22 mouse cellular contexts compared by ENCODE assay signal in genomic region chr6:45290154-45290553, GRCm38 (mm10).
DNase-seq lines count a peak whose midpoint lies in the region; ATAC-seq lines count a peak whose summit lies in the region.
"Had no signal": no experiment of that assay in that cellular context is flagged by ENCODE, and none has a peak within 500 bp of the region (broad histone marks: within the 10 kb centered on the region; RNA-seq: fewer than 3 reads in every experiment).

No protein-coding gene starts in this region.

- peaks cover 8% of the 10 kb centered on the region; the same call in 1 of the 2 replicates for H3K4me1 ChIP-seq in limb, embryonic 13.5 days
- H3K4me1 ChIP-seq in limb, embryonic 10.5 days: no peaks in the 10 kb centered on the region
- H3K4me1 ChIP-seq: embryonic facial prominence, embryonic 12.5 days; hindbrain, embryonic 12.5 days; liver, embryonic 12.5 days; stomach, embryonic 15.5 days had no signal

- H3K36me3 ChIP-seq in limb, embryonic 13.5 days: no peaks in the 10 kb centered on the region
- H3K36me3 ChIP-seq in limb, embryonic 10.5 days: no peaks in the 10 kb centered on the region
- H3K36me3 ChIP-seq: embryonic facial prominence, embryonic 12.5 days; hindbrain, embryonic 12.5 days; liver, embryonic 12.5 days; stomach, embryonic 15.5 days had no signal

- ATAC-seq in limb, embryonic 13.5 days (ENCODE audit: low FRiP score, low read depth): 0 out of 2 replicates have a peak, but pooled peaks have one; percentile 51
- ATAC-seq: inflammation-experienced regulatory T-cells, adult 6 months; liver, embryonic 12.5 days had no signal

- no peak for DNase-seq in limb, embryonic 10.5 days (ENCODE audit: low spot score)
- DNase-seq in right cerebral cortex, postnatal 4 days: peak; percentile 4
- no peak for DNase-seq in right cerebral cortex, postnatal 25 days
- peak; percentile 11 for DNase-seq in gastrocnemius, postnatal 25 days
- DNase-seq in frontal cortex, postnatal 25 days (ENCODE audit: low spot score in 2 of 2): no peak
- no peak for DNase-seq in urinary bladder, postnatal 14 days (ENCODE audit: low spot score)
- DNase-seq: cerebellum, adult 9-10 months; kidney, adult 2 months; kidney, postnatal 25 days; layer of hippocampus, adult 9-11 months; left cerebral cortex, postnatal 4 days; retina, postnatal 1 day; thymus, adult 2 months had no signal

- no peak overlapping the region for H3K27ac ChIP-seq in limb, embryonic 13.5 days
- no peak overlapping the region for H3K27ac ChIP-seq in limb, embryonic 10.5 days
- H3K27ac ChIP-seq: embryonic facial prominence, embryonic 12.5 days; hindbrain, embryonic 12.5 days; left cerebral cortex, adult 2 months; liver, embryonic 12.5 days; macrophage; stomach, embryonic 15.5 days had no signal

- 68% methylated on average over 1 of the region's 1 CpGs for WGBS in limb, embryonic 13.5 days
- 97% methylated on average over 1 of the region's 1 CpGs for WGBS in limb, embryonic 10.5 days

- H3K4me2 ChIP-seq in limb, embryonic 13.5 days (replicated peaks): no peak overlapping the region
- H3K4me2 ChIP-seq: embryonic facial prominence, embryonic 12.5 days; hindbrain, embryonic 12.5 days; liver, embryonic 12.5 days; midbrain, embryonic 11.5 days; stomach, embryonic 15.5 days had no signal

- H3K4me3 ChIP-seq in limb, embryonic 13.5 days: no peak overlapping the region
- no peak overlapping the region for H3K4me3 ChIP-seq in limb, embryonic 10.5 days
- H3K4me3 ChIP-seq: embryonic facial prominence, embryonic 12.5 days; hindbrain, embryonic 12.5 days; left cerebral cortex, adult 2 months; liver, embryonic 12.5 days; stomach, embryonic 15.5 days had no signal

- H3K9ac ChIP-seq in limb, embryonic 13.5 days: no peak overlapping the region
- H3K9ac ChIP-seq: embryonic facial prominence, embryonic 12.5 days; hindbrain, embryonic 12.5 days; liver, embryonic 12.5 days; stomach, embryonic 15.5 days had no signal

- H3K27me3 ChIP-seq in limb, embryonic 13.5 days: no peaks in the 10 kb centered on the region
- H3K27me3 ChIP-seq in limb, embryonic 10.5 days (ENCODE audit: low read depth, poor library complexity, severe bottlenecking): no peaks in the 10 kb centered on the region
- H3K27me3 ChIP-seq: embryonic facial prominence, embryonic 12.5 days; hindbrain, embryonic 12.5 days; liver, embryonic 12.5 days; stomach, embryonic 15.5 days had no signal

- no peaks in the 10 kb centered on the region for H3K9me3 ChIP-seq in limb, embryonic 13.5 days
- no peaks in the 10 kb centered on the region for H3K9me3 ChIP-seq in limb, embryonic 10.5 days (replicated peaks)
- H3K9me3 ChIP-seq: embryonic facial prominence, embryonic 12.5 days; hindbrain, embryonic 12.5 days; liver, embryonic 12.5 days; stomach, embryonic 15.5 days had no signal

Comparison
In these comparisons a context has a peak if more than half of its experiments do, and no peak if none do; other contexts are left out.
1. DNase-seq: peak in right cerebral cortex, postnatal 4 days (single experiment) and gastrocnemius, postnatal 25 days (single experiment); none in limb, embryonic 10.5 days (single experiment), right cerebral cortex, postnatal 25 days (single experiment), frontal cortex, postnatal 25 days (0 of 2) and urinary bladder, postnatal 14 days (single experiment).